Mouse (Mus musculus): ENCODE results near the gene Ndufv1.
A peak's percentile ranks its signal among the peaks of the same experiment; 100 is the strongest.
"Not testable (repeated sequence)": the region's sequence is repeated elsewhere in the genome, so short reads cannot be mapped to it uniquely, and the experiment has no call there.

Gene Ndufv1

DNA sequence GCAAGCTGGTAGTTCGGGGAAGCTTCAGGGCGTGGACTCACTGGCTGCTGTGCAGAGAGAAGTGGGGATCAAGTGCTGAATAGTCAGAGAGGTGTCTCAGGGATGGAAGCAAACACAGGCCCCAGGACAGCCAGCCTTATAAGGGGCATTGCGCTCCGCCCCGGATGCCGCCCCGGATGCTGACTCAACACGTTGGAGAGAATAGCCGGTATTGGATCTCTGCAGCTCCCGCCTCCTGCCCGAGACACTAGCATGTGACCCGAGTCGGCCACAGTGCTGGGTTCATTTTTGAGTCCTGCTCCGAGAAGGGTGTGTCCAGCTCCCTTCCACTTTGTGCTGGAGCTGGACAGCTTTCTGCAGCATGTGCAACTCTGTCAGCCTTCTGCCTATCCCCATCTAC is 29.5 kb upstream of the Ndufv1 start:
- DNase-seq (ENCODE audit: low read depth), result peak; percentile 44

DNA sequence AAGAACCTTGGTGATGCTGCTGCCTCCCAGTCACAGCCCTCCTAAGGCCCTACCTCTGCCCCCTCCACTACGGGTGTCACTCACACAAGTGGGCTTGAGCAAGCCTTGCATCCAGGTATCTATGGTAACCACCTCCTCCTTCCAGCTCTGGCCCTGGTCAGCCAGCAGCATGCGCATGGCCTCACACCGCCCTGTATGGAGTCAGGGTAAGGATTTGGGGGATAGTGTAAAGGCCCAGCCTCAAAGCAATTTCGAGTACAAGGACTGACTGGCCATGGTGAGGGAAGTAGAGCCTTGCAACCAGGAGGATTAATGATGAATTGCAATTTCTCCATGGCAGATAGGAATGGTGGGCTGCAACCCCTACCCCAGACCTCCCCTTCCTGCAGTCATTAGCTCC is 28.9 kb upstream of the Ndufv1 start:
- DNase-seq (ENCODE audit: low read depth), result not testable (repeated sequence)

- DNase-seq (ENCODE audit: low read depth), result not testable (repeated sequence)
Measured at GRCm38 (mm10) chr19:4040941-4041340, 28.3 kb upstream of the Ndufv1 start.

- DNase-seq (ENCODE audit: low read depth), result peak; percentile 96
Measured at GRCm38 (mm10) chr19:4037788-4038232, 25.2 kb upstream of the Ndufv1 start, which contains the start of gene Gstp1. Gstp1 (minus strand) TSS chr19:4037985.

GRCm38 (mm10) chr19:4037154-4037787 is 24.7 kb upstream of the Ndufv1 start:
- not testable (repeated sequence) for DNase-seq (ENCODE audit: low read depth)

DNA sequence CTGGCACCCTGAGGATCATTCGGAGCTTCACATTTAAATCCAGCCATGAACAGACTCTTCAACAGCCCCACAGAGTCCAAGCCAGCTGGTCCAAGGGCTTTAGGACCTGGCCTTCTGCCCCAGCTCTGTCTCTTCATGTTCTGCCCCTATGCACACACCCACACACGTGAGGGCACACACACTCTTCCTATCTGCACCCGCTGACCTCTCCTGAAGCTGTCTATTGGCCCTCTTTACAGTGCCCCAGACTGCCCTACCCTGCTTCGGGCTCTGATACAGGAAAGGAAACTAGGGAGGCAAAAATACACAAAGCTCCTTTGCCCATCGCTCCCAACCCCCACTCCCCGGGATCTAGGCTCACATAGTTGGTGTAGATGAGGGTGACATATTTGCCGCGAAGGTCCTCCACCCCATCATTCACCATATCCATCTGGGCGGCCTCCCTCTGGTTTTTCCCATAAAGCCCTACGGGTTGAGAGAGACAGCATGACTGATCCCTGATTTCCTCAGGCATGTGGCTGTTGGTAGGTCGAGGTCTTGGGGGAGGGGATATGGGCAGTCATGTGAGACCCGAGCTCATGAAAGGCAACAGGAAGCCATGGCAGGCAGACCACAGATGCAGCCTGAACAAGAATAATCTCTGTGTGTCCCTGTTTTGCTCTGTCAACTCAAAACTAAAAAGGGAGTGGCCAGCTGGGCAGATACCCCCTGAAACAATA is 23.9 kb upstream of the Ndufv1 start:
- peak; percentile 57 for DNase-seq (ENCODE audit: low read depth)

GRCm38 (mm10) chr19:4033742-4034141 is 21.1 kb upstream of the Ndufv1 start:
- no peak for DNase-seq (ENCODE audit: low read depth)

DNA sequence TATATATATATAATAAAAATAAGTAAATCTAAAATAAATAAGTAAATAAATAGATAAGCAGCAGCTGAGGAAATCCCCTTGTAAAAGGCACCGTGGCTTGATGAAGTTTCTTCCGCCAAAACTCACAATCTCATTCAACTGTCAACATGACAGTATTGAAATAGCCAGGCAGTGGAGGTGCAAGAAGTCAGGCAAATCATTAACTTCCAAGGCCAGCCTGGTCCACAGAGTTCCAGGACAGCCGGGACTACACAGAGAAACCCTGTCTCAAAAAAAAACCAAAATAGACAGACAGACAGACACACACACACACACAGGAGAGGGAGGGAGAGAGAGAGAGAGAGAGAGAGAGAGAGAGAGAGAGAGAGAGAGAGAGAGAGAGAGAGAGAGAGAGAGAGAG is 20.7 kb upstream of the Ndufv1 start:
- DNase-seq (ENCODE audit: low read depth), result no peak

GRCm38 (mm10) chr19:4032668-4033067 is 20.1 kb upstream of the Ndufv1 start:
- DNase-seq (ENCODE audit: low read depth), result no peak

DNA sequence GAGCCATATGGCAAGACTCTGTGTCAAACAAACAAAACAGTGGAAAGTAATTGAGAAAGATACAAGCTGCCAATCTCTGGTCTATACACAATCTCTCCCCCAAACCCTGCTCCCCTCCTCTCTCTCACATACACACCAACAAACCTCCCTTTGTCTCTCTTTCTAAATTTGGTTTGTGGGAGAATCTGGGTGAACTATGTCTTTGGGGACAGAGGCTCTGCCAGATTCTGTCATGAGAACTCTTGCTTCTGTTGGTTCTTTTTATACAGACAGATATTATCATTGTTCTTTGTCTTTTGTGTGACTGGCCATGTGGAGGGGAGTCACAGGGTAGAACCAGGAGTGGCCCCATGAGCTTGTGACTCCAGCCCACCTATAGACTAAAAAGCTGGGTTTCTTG is 15.0 kb upstream of the Ndufv1 start:
- DNase-seq (ENCODE audit: low read depth), result no peak

DNA sequence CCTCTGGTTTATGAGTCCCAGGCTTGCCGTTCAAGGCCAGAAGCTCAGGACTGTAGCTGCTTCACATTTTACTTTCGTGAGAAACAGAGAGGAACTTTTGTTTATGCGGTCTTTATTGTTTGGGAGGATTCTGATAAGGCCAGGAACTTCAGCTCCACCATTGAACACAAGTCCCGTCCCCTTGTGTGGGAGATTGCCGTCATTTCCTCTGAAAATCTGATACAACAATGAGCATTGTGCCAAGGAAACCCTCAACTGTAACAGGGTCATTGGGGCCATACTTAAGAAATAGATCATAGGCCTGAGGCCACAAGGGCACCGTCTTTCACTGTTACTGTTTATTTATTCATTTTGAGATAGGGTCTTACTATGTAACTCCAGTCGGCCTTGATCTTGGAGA is 10.6 kb upstream of the Ndufv1 start:
- no peak for DNase-seq (ENCODE audit: low read depth)

DNA sequence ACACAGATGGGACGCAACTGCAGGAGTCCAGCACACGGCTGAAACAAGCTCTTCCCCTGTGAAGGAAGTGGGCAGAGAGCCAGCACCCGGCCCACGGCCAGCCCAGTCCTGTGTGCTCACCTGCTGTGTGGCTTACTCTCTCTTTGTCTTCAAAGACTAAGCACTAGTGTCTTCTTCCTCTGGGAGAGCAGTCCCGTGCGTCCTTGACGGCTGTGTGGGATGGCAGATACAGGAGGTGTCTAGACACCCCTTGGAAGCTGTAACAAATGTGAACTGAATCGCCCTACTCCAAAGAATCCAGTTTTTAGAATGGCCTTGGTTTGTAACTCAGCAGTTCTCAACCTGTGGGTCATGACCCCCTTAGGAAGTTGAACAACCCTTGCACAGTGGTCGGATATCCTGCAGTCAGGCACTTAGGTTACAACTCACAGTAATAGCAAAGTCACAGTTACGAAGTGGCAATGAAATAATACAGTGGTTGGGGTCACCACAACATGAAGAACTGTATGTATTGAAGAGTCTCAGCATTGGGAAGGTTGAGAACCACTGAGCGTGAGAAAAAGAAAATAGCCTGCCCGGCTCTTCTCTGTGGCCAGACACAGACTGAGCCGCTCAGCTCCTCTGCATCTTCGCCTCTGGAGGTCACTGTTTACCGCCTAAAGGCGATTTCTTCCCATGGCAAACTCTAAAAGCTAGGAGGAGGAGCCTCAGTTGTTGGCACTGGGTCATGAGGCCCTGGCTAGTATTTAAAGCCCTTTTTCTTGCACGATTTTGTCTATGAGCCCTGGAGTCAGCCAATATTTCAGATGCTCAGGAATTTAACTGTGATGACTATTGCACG is 6.4 kb upstream of the Ndufv1 start:
- DNase-seq (ENCODE audit: low read depth), result peak; percentile 99

GRCm38 (mm10) chr19:4017921-4018587 is 5.4 kb upstream of the Ndufv1 start:
- DNase-seq (ENCODE audit: low read depth), result no peak

- DNase-seq (ENCODE audit: low read depth), result no peak
Measured at GRCm38 (mm10) chr19:4015635-4016034, 3.0 kb upstream of the Ndufv1 start.

DNA sequence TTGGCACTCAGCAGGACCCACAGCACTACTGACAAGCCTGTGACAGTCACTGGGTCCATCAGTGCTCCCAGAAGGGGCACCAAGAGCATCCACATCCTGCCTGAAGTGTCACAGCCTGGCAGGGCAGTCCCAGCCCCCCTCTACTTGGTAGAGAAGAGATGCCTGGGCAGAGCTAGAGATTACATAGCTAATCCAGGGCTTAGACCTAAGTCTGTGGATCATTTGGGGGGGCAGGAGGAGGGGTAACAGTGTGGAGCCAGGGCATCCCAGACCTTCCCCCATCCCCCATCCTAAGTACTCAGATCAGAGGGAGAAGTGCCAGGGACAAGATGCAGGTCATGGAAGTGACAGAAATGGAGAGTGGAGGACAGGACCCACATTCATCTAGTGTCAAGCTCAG is 2.2 kb upstream of the Ndufv1 start:
- no peak for DNase-seq (ENCODE audit: low read depth)

GRCm38 (mm10) chr19:4013066-4013465 is 460 bp upstream of the Ndufv1 start:
- no peak for DNase-seq (ENCODE audit: low read depth)

GRCm38 (mm10) chr19:4011086-4011485 is 1.5 kb downstream of the Ndufv1 start:
- DNase-seq (ENCODE audit: low read depth), result no peak

- no peak for DNase-seq (ENCODE audit: low read depth)
Measured at GRCm38 (mm10) chr19:4005971-4006370, 6.6 kb downstream of the Ndufv1 start.

DNA sequence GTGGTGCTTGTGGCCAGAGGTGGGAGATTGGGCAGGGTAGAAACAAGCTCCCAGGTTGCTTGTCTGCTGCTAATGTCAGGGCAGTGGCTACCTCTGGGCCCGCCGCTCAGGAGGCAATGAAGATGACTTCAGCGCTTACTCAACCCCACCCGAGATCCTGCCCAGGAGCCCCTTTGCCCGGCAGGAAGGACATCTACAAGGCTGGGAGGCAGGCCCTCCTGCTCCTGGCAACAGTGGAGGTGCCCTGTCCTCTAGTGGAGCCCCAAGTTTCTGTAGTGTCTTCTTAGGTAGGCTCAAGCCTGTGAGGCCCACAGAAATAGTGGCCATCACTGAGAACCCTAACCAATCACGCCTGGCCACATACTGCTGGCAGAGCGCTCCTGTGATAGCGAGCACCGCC is 7.5 kb downstream of the Ndufv1 start:
- no peak for DNase-seq (ENCODE audit: low read depth)

DNA sequence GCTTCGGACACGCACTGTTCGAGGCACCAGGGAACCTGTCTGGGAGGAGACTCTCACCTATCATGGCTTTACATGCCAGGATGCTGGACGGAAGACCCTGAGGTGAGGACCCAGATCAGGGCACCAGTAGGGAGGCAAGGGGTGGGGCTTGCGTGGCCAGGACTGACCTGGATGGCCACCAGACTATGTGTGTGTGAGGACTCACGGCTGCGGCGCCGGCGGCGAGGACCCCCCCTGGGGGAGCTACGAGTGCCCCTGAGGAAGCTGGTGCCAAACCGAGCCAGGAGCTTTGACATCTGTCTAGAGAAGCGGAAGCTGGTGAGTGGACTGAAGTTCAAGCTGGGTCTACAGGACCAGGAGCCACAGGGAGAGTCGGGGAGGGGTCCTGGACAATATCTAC is 8.3 kb downstream of the Ndufv1 start:
- no peak for DNase-seq (ENCODE audit: low read depth)

- no peak for DNase-seq (ENCODE audit: low read depth)
Measured at GRCm38 (mm10) chr19:4003641-4004040, 9.0 kb downstream of the Ndufv1 start.

DNA sequence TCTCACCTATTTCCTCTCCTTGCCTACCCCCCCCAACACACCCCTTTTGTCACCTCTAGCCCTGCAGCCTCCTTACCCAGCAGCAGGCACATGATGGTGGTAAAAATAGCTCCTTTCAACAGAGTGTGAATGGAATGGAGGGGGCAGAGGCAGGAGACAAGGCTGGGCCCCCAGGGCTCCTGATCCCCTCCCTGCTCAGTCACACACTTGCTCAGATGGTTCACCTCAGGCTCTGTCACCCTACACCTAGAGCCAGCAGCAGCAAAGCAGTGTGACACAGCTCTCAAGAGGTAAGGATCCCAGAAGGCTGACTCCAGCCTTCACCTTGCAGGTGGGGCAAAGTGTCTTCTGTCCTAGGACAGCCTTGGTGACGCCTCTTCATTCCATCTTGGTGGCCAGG is 9.5 kb downstream of the Ndufv1 start, which contains the start of gene Doc2g:
Gene Doc2g, plus strand, starts transcription at position 202 of the 400 bp plus-strand sequence.
- DNase-seq (ENCODE audit: low read depth), result no peak

Measured in NIH3T3 (cell line).